Mouse (Mus musculus) intestine, embryonic 16.5 days (tissue): Measurements from ENCODE around the gene Sarm1. TPM values are rescaled to one million over a fixed set of nuclear protein-coding genes. Genes with fewer than 3 reads are reported as not detected.

Experiments used
- ATAC-seq: fragments of 200-750 bp; cut with Nextera tagmentation; 2 replicates; pipeline ENCODE4 v1.8.0; 2017; ENCODE audit warnings: moderate TSS enrichment, moderate library complexity
- H3K27ac ChIP-seq: fragments of 300-500 bp; sonication (generic); 2 replicates; pipeline ENCODE4 v1.5.1; 2014; ENCODE audit warnings: mild to moderate bottlenecking, low read length
- H3K27me3 ChIP-seq: fragments of 300-500 bp; sonication (generic); replicated peaks from 2 replicates; pipeline ENCODE4 v1.6.1; 2014; ENCODE audit warnings: low read length, control low read depth, mixed read lengths; ENCODE audit not compliant: control insufficient read depth, insufficient read depth
- H3K36me3 ChIP-seq: fragments of 300-500 bp; sonication (generic); 2 replicates; pipeline ENCODE4 v1.6.1; 2014; ENCODE audit warnings: low read length, control low read depth; ENCODE audit not compliant: control insufficient read depth, insufficient read depth
- H3K4me1 ChIP-seq: fragments of 300-500 bp; sonication (generic); 2 replicates; pipeline ENCODE4 v1.6.1; 2014; ENCODE audit warnings: low read length, control low read depth, mixed read lengths; ENCODE audit not compliant: control insufficient read depth, insufficient read depth
- H3K4me2 ChIP-seq: fragments of 300-500 bp; sonication (generic); 2 replicates; pipeline ENCODE4 v1.6.1; 2014; ENCODE audit warnings: low read depth, low read length, control low read depth
- H3K4me3 ChIP-seq: fragments of 300-500 bp; sonication (generic); 2 replicates; pipeline ENCODE4 v1.5.1; 2014; ENCODE audit warnings: mild to moderate bottlenecking, low read length
- H3K9ac ChIP-seq: fragments of 300-500 bp; sonication (generic); 2 replicates; pipeline ENCODE4 v1.6.1; 2014; ENCODE audit warnings: low read depth, low read length
- H3K9me3 ChIP-seq: fragments of 300-500 bp; sonication (generic); 2 replicates; pipeline ENCODE4 v1.6.1; 2016; ENCODE audit warnings: low read length, control low read depth; ENCODE audit not compliant: control insufficient read depth
- WGBS: fragments of 180-500 bp; shearing (Covaris S2); extraction: QIAGEN DNeasy Blood & Tissue Kit; methylation state at CpG from one replicate; pipeline ENCODE4 v1.1.7; 2014; 5-methylcytosine and 5-hydroxymethylcytosine counted together
- polyA plus RNA-seq: library from polyadenylated mRNA; unstranded; fragments of >200 nt; fragmentation: Nextera tagmentation; extraction: Ambion mirVana; gene quantifications from 2 replicates; pipeline ENCODE4 v1.2.1, GENCODE M21; 2015

Sarm1 gene
- polyA plus RNA-seq, 1 experiment from 2014 or later = 1.6 TPM

DNA sequence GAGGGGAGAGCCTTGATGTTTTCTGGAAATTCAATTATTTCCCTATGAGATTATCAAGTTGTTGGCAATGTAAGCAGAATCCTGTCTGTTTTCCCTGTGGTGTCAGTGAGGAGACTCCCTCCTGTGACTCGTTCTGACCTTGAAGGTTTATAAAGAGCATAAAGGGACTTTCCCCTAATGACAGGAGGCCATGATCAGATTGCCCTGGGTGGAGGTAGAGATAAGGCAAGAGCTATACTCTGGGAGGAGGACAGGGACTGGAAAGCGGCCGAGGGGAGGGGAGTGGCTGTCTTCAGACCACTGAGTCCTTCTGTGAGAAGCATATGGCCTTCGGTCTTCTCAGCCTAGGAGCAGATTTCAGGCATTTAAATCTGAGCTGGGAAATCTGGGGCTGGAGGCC, 63.5 kb downstream of the Sarm1 start:
- ATAC-seq = peak; percentile 59
- H3K27ac ChIP-seq = peak overlapping the region; percentile 86
- no peaks in the 10 kb centered on the region for H3K27me3 ChIP-seq
- no peaks in the 10 kb centered on the region for H3K36me3 ChIP-seq
- peaks cover 13% of the 10 kb centered on the region; the same call in 1 of the 2 replicates for H3K4me1 ChIP-seq
- no peak overlapping the region for H3K4me2 ChIP-seq
- peak overlapping the region; percentile 45; the same call in 1 of the 2 replicates for H3K9ac ChIP-seq
- H3K4me3 ChIP-seq = no peak overlapping the region
- 29% methylated on average over 4 of the region's 4 CpGs for WGBS
- H3K9me3 ChIP-seq = no peaks in the 10 kb centered on the region

DNA sequence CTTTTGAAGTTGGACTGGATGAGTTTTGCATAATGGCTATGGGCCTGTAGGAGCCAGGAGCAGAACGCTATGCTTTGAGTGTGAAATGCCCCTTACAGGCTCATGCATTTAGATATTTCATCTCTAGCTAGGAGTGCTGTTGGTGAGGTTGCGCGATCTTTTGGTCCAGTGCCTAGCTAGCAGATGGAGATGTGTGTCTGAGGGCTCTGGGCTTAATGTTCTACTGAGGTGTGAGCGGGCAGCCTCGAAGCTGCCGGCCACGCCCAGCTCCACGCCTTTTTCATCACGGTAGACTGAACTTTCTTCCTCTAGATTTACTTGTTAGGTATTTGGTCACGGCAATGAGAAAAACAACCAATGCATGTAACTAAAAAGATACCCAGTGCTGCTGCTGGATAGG, 66.4 kb downstream of the Sarm1 start:
- no peak for ATAC-seq
- Histone ChIP-seq H3K4me1 (peaks cover 16% of the 10 kb centered on the region; the same call in 1 of the 2 replicates), H3K9me3 (no peaks in the 10 kb centered on the region), H3K4me2 (no peak overlapping the region), H3K9ac (no peak overlapping the region), H3K27ac (peak overlapping the region; percentile 64), H3K27me3 (no peaks in the 10 kb centered on the region), H3K36me3 (no peaks in the 10 kb centered on the region), H3K4me3 (no peak overlapping the region)
- WGBS = 69% methylated on average over 10 of the region's 10 CpGs

DNA sequence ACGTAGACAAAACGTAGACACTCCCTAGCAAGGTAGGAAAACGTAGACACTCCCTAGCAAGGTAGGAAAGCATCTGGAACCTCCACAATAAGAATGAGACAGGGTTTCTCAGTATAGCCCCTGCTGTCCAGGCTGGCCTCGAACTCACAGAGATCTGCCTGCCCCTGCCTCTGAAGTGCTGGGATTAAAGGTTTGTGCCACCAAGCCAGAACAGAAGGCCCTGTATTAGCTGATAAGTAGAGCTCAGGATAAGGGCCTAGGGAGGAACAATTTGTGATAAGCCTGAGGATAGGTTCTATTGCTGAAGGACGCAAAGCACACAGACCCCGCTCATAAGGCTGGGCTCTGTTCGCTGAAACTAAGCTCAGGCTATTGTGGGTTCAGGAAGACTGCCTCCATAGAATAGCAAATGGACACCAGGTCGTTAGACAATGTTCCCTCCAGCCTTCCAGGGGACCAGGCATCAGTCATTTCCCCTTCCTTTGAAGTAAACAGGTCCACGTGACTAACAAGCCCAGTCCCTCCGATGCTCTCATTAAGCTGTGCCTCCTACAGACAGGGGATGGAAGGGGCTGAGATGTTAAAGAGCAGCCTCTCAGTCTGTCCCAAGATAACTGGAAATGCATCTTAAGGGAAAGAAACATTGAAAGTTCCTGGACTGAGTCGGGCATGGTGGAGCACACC, 67.2 kb downstream of the Sarm1 start:
- Histone ChIP-seq H3K27ac (peak overlapping the region; percentile 40), H3K4me1 (peaks cover 11% of the 10 kb centered on the region; the same call in 1 of the 2 replicates), H3K36me3 (no peaks in the 10 kb centered on the region), H3K9ac (no peak overlapping the region), H3K4me3 (no peak overlapping the region), H3K9me3 (no peaks in the 10 kb centered on the region), H3K4me2 (no peak overlapping the region), H3K27me3 (no peaks in the 10 kb centered on the region)
- 44% methylated on average over 11 of the region's 11 CpGs for WGBS
- no peak for ATAC-seq

DNA sequence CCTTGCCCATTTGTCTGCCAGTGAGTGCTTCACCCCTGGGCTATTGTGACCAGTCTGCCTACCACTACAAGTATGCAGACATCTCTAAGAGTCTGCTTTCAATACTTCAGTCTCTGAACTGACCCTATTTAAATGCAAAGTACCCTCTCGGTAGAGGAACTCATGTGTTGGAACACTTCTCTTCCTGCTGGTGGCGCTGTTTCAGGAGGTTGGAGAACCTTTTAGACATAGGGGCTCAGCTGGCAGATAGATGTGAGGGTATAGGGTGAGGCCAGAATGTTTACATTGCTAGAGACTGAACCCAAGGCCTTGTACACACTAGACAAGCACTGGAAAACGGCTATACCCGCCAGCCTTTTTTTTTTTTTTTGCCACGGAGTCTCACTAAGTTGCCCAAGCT, 69.2 kb downstream of the Sarm1 start:
- WGBS = 72% methylated on average over 5 of the region's 5 CpGs
- Histone ChIP-seq H3K4me2 (no peak overlapping the region), H3K4me1 (peaks cover 5% of the 10 kb centered on the region), H3K36me3 (no peaks in the 10 kb centered on the region), H3K27ac (peak overlapping the region; percentile 69; the same call in 1 of the 2 replicates), H3K9ac (no peak overlapping the region), H3K4me3 (no peak overlapping the region), H3K9me3 (no peaks in the 10 kb centered on the region), H3K27me3 (no peaks in the 10 kb centered on the region)
- no peak for ATAC-seq

DNA sequence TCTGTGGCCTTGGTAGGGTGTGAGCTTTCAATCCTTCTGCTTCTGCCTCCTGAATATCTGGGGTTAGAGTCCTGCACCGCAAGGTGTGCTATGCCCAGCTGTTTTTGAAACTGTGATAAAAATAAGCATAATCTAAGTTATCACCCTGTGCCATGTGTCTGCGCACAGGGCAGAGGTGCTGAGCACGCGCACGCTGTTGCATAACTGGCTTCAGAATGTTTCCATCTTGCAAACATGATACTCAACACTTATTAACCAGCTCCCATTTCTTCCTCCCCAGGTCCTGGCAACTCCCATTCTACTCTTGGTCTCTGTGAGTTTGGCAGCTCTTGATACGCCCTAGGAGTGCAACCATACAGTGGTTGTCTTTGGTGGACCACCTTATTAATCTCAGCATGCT, 69.9 kb downstream of the Sarm1 start:
- Histone ChIP-seq H3K27ac (peak overlapping the region; percentile 69), H3K36me3 (no peaks in the 10 kb centered on the region), H3K4me3 (no peak overlapping the region), H3K9me3 (no peaks in the 10 kb centered on the region), H3K4me2 (no peak overlapping the region), H3K4me1 (peaks cover 2% of the 10 kb centered on the region), H3K9ac (no peak overlapping the region), H3K27me3 (no peaks in the 10 kb centered on the region)
- peak; percentile 81 for ATAC-seq
- 68% methylated on average over 6 of the region's 6 CpGs for WGBS

DNA sequence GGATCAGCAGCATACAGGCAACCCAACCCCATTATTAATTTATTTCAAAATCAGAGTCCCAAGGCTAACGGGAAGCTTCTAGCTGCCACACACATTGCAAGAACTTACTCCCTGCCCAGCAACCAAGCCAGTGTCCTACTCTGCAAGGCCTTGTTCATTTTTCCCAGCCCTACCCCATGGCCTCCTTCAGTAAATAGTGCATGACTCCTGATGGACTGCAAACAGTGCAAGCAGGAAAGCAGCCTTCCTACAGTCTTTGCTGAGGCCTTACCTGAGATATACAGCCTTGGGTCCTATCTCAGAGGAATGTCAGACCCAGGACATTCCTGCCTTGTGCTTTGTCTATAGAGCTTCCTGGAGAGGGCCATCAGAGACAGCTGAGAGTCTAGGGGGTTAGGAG, 72.0 kb downstream of the Sarm1 start:
- Histone ChIP-seq H3K4me2 (no peak overlapping the region), H3K27ac (no peak overlapping the region), H3K36me3 (no peaks in the 10 kb centered on the region), H3K9me3 (no peaks in the 10 kb centered on the region), H3K27me3 (no peaks in the 10 kb centered on the region), H3K4me3 (no peak overlapping the region), H3K4me1 (peaks cover 2% of the 10 kb centered on the region; the same call in 1 of the 2 replicates), H3K9ac (no peak overlapping the region)
- no peak for ATAC-seq
- WGBS = 70% methylated on average over 1 of the region's 1 CpGs

DNA sequence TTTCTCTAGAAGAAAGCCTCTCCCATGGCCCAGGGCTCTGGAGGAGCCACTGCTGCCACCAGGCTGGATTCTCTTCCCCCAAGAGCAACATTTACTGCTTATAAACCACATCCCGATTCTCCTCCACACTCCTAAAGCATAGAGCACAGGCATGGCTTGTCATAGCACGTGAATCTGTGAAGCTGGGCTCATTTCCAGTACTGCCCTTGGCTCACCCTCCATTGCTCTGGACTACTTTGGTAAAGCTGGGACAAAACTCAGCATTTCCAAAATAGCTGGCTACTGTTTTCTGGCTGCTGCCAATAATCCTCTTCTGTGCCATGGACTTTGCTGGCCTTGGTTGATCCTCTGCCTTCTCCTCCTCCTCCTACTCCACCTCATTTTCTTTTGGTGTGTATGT, 73.2 kb downstream of the Sarm1 start:
- no peaks in the 10 kb centered on the region for H3K9me3 ChIP-seq
- no peak overlapping the region for H3K27ac ChIP-seq
- H3K4me2 ChIP-seq = no peak overlapping the region
- no peak overlapping the region for H3K4me3 ChIP-seq
- H3K9ac ChIP-seq = no peak overlapping the region
- 65% methylated on average over 2 of the region's 2 CpGs for whole genome bisulfite sequencing
- H3K27me3 ChIP-seq = no peaks in the 10 kb centered on the region
- H3K4me1 ChIP-seq = peaks cover 2% of the 10 kb centered on the region; the same call in 1 of the 2 replicates
- H3K36me3 ChIP-seq = no peaks in the 10 kb centered on the region
- no peak for ATAC-seq

Other genes starting within 250 kb of the Sarm1 start
- gene 2610507B11Rik, start 236.0 kb downstream of the Sarm1 start, polyA plus RNA-seq = 50.6 and 56.9 TPM in 2 replicates
- gene BC030499, start 206.9 kb downstream of the Sarm1 start, polyA plus RNA-seq = 0.32 TPM in 1 of 2 replicates, not detected in the other
- gene Spag5, start 196.2 kb downstream of the Sarm1 start, polyA plus RNA-seq = 23.4 and 27.3 TPM in 2 replicates
- gene Aldoc, start 174.8 kb downstream of the Sarm1 start, polyA plus RNA-seq = 33.3 and 34.0 TPM in 2 replicates
- gene Pigs, start 169.3 kb downstream of the Sarm1 start, polyA plus RNA-seq = 92.9 and 93.1 TPM in 2 replicates
- 29.5 and 29.9 TPM in 2 replicates for gene Unc119, start 154.3 kb downstream of the Sarm1 start, polyA plus RNA-seq
- gene Foxn1, start 111.2 kb downstream of the Sarm1 start, polyA plus RNA-seq = not detected in 2 replicates
- gene Slc13a2, start 75.5 kb downstream of the Sarm1 start, polyA plus RNA-seq = 4.6 and 6.7 TPM in 2 replicates
- gene Slc46a1, start 32.1 kb downstream of the Sarm1 start, polyA plus RNA-seq = 11.0 and 12.8 TPM in 2 replicates
- gene Vtn, start 1.3 kb upstream of the Sarm1 start, polyA plus RNA-seq = 18.1 and 29.3 TPM in 2 replicates
- not detected in 2 replicates for gene Sebox, start 5.7 kb upstream of the Sarm1 start, polyA plus RNA-seq
- 60.6 and 62.2 TPM in 2 replicates for gene Tmem199, start 14.4 kb upstream of the Sarm1 start, polyA plus RNA-seq
- 135 and 146 TPM in 2 replicates for gene Poldip2, start 14.4 kb upstream of the Sarm1 start, polyA plus RNA-seq
- gene Tnfaip1, start 38.6 kb upstream of the Sarm1 start, polyA plus RNA-seq = 86.4 and 88.6 TPM in 2 replicates
- gene Ift20, start 38.6 kb upstream of the Sarm1 start, polyA plus RNA-seq = 118 and 124 TPM in 2 replicates
- 228 and 248 TPM in 2 replicates for gene Tmem97, start 53.0 kb upstream of the Sarm1 start, polyA plus RNA-seq
- 8.4 and 8.8 TPM in 2 replicates for gene Nlk, start 199.6 kb upstream of the Sarm1 start, polyA plus RNA-seq